Mouse (Mus musculus) CH12.LX (cell line): ENCODE results near the gene Mettl27.
"Not testable (repeated sequence)": the region's sequence is repeated elsewhere in the genome, so short reads cannot be mapped to it uniquely, and the experiment has no call there.

ENCODE experiments used
- BHLHE40 ChIP-seq: IDR thresholded peaks from 2 replicates; pipeline ENCODE4 v1.6.1; 2011; ENCODE audit warnings: mild to moderate bottlenecking, low read depth, low read length, improper control_type of control experiment
- CTCF ChIP-seq, 2 experiments: IDR thresholded peaks in 1 of 2; conservative IDR thresholded peaks in 1 of 2; 2 replicates each; pipeline ENCODE4 v1.5.1; 2011 to 2012; ENCODE audit warnings: low read depth in 2 of 2, low read length in 2 of 2, improper control_type of control experiment in 1 of 2, inconsistent platforms in 1 of 2, mild to moderate bottlenecking in 1 of 2, moderate library complexity in 1 of 2
- EP300 ChIP-seq: IDR thresholded peaks from 2 replicates; pipeline ENCODE4 v1.6.1; 2011; ENCODE audit warnings: low read length, improper control_type of control experiment
- MAX ChIP-seq: IDR thresholded peaks from 2 replicates; pipeline ENCODE4 v1.6.1; 2011; ENCODE audit warnings: low read length, improper control_type of control experiment
- SIN3A ChIP-seq: IDR thresholded peaks from 2 replicates; pipeline ENCODE4 v1.6.1; 2012; ENCODE audit warnings: low read length, improper control_type of control experiment, inconsistent platforms
- TBP ChIP-seq: conservative IDR thresholded peaks from 2 replicates; pipeline ENCODE4 v1.6.1; 2011; ENCODE audit warnings: low read depth, low read length, improper control_type of control experiment
- ZKSCAN1 ChIP-seq: IDR thresholded peaks from 2 replicates; pipeline ENCODE4 v1.6.1; 2012; ENCODE audit warnings: low read depth, inconsistent platforms, low read length, improper control_type of control experiment, borderline replicate concordance

DNA sequence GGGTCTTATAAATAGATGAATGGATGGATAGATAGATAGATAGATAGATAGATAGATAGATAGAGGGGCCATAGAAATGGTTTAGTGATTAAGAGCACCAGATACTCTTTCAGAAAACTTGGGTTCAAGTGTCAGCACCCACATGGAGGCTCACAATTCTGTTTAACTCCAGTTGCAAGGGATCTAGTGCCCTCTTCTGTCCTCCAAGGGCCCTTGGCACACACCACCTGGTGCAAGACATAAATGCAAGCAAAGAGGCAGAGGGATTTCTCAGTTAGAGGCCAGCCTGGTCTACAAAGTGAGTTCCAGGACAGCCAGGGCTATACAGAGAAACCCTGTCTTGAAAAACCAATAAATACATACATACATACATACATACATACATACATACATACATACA, 32.5 kb downstream of the Mettl27 start:
- peak in 1 of 2 experiments; percentile 49; a peak in 2 of 4 replicates for TF ChIP-seq CTCF (conservative IDR thresholded peaks at IDR 0.05 in 1 of 2, IDR thresholded peaks at IDR 0.05 in 1 of 2; ENCODE audit: low read depth in 2 of 2, low read length in 2 of 2)
- not testable (repeated sequence) for TF ChIP-seq TBP, ZKSCAN1, BHLHE40, SIN3A, MAX, EP300
